Mouse (Mus musculus): Measurements from ENCODE around the gene Fstl4. TPM values are rescaled to one million over a fixed set of nuclear protein-coding genes. Genes with fewer than 3 reads are reported as not detected.

The Fstl4 gene
- polyA plus RNA-seq, 1 experiment from 2014 or later, result 2.6 TPM

GRCm38 (mm10) chr11:53013906-53014305 is 249.5 kb downstream of the Fstl4 start:
- no peak overlapping the region for H3K4me3 ChIP-seq
- WGBS, result 79% methylated on average over 5 of the region's 5 CpGs
- H3K27me3 ChIP-seq (ENCODE audit: insufficient read depth, poor library complexity, severe bottlenecking), result no peaks in the 10 kb centered on the region
- peaks cover 5% of the 10 kb centered on the region; the same call in 1 of the 2 replicates for H3K4me1 ChIP-seq (replicated peaks)
- no peaks in the 10 kb centered on the region for H3K36me3 ChIP-seq
- no peaks in the 10 kb centered on the region for H3K9me3 ChIP-seq
- DNase-seq (ENCODE audit: low spot score), result no peak
- no peak overlapping the region for H3K27ac ChIP-seq

GRCm38 (mm10) chr11:53016358-53017021 is 252.1 kb downstream of the Fstl4 start:
- Histone ChIP-seq H3K9me3 (no peaks in the 10 kb centered on the region), H3K4me1 (replicated peaks) (no peaks in the 10 kb centered on the region), H3K27ac (no peak overlapping the region), H3K27me3 (ENCODE audit: insufficient read depth, poor library complexity, severe bottlenecking) (no peaks in the 10 kb centered on the region), H3K36me3 (no peaks in the 10 kb centered on the region), H3K4me3 (no peak overlapping the region)
- DNase-seq (ENCODE audit: low spot score), result no peak
- 85% methylated on average over 7 of the region's 7 CpGs for WGBS

- Histone ChIP-seq H3K4me3 (no peak overlapping the region), H3K27me3 (ENCODE audit: insufficient read depth, poor library complexity, severe bottlenecking) (no peaks in the 10 kb centered on the region), H3K4me1 (replicated peaks) (peaks cover 5% of the 10 kb centered on the region), H3K36me3 (no peaks in the 10 kb centered on the region), H3K9me3 (no peaks in the 10 kb centered on the region), H3K27ac (no peak overlapping the region)
- no peak for DNase-seq (ENCODE audit: low spot score)
- WGBS, result 86% methylated on average over 3 of the region's 3 CpGs
These were observed 255.1 kb downstream of the Fstl4 start for GRCm38 (mm10) chr11:53019509-53019908.

- H3K9me3 ChIP-seq, result no peaks in the 10 kb centered on the region
- 59% methylated on average over 6 of the region's 6 CpGs for whole genome bisulfite sequencing
- no peak for DNase-seq (ENCODE audit: low spot score)
These were observed 260.0 kb downstream of the Fstl4 start for GRCm38 (mm10) chr11:53024403-53024802.

GRCm38 (mm10) chr11:53025686-53026085 is 261.3 kb downstream of the Fstl4 start:
- no peak overlapping the region for H3K4me3 ChIP-seq
- no peaks in the 10 kb centered on the region for H3K36me3 ChIP-seq
- WGBS, result 94% methylated on average over 6 of the region's 6 CpGs
- H3K9me3 ChIP-seq, result no peaks in the 10 kb centered on the region
- H3K27ac ChIP-seq, result no peak overlapping the region
- H3K27me3 ChIP-seq (ENCODE audit: insufficient read depth, poor library complexity, severe bottlenecking), result no peaks in the 10 kb centered on the region
- DNase-seq (ENCODE audit: low spot score), result no peak
- peaks cover 6% of the 10 kb centered on the region for H3K4me1 ChIP-seq (replicated peaks)

More at GRCm38 (mm10) chr11:53024403-53024802, 260.0 kb downstream of the Fstl4 start:
- Histone ChIP-seq H3K27me3 (ENCODE audit: insufficient read depth, poor library complexity, severe bottlenecking) (no peaks in the 10 kb centered on the region), H3K27ac (no peak overlapping the region), H3K36me3 (no peaks in the 10 kb centered on the region), H3K4me3 (no peak overlapping the region), H3K4me1 (replicated peaks) (peaks cover 6% of the 10 kb centered on the region)

GRCm38 (mm10) chr11:53028421-53029168 is 264.2 kb downstream of the Fstl4 start:
- H3K27me3 ChIP-seq (ENCODE audit: insufficient read depth, poor library complexity, severe bottlenecking), result no peaks in the 10 kb centered on the region

GRCm38 (mm10) chr11:53031777-53032176 is 267.3 kb downstream of the Fstl4 start:
- DNase-seq (ENCODE audit: low spot score), result no peak
- Histone ChIP-seq H3K36me3 (no peaks in the 10 kb centered on the region), H3K4me1 (replicated peaks) (no peaks in the 10 kb centered on the region), H3K27ac (no peak overlapping the region; the same call in 1 of the 2 replicates), H3K9me3 (no peaks in the 10 kb centered on the region), H3K4me3 (no peak overlapping the region), H3K27me3 (ENCODE audit: insufficient read depth, poor library complexity, severe bottlenecking) (no peaks in the 10 kb centered on the region)
- WGBS, result 93% methylated on average over 4 of the region's 4 CpGs

More at GRCm38 (mm10) chr11:53028421-53029168, 264.2 kb downstream of the Fstl4 start:
- Histone ChIP-seq H3K27ac (no peak overlapping the region), H3K4me3 (no peak overlapping the region), H3K4me1 (replicated peaks) (peaks cover 6% of the 10 kb centered on the region), H3K36me3 (no peaks in the 10 kb centered on the region), H3K9me3 (no peaks in the 10 kb centered on the region)
- no peak for DNase-seq (ENCODE audit: low spot score)
- 77% methylated on average over 7 of the region's 7 CpGs for WGBS

- H3K9me3 ChIP-seq, result no peaks in the 10 kb centered on the region
- H3K36me3 ChIP-seq, result no peaks in the 10 kb centered on the region
- H3K4me1 ChIP-seq (replicated peaks), result no peaks in the 10 kb centered on the region
- no peak overlapping the region for H3K4me3 ChIP-seq
- no peak overlapping the region; the same call in 1 of the 2 replicates for H3K27ac ChIP-seq
- 29% methylated on average over 4 of the region's 4 CpGs for WGBS
- peak; percentile 85 for DNase-seq (ENCODE audit: low spot score)
- H3K27me3 ChIP-seq (ENCODE audit: insufficient read depth, poor library complexity, severe bottlenecking), result no peaks in the 10 kb centered on the region
These were observed 267.9 kb downstream of the Fstl4 start for GRCm38 (mm10) chr11:53032336-53032735.

GRCm38 (mm10) chr11:53035414-53035813 is 271.0 kb downstream of the Fstl4 start:
- H3K27me3 ChIP-seq (ENCODE audit: insufficient read depth, poor library complexity, severe bottlenecking), result no peaks in the 10 kb centered on the region
- H3K27ac ChIP-seq, result no peak overlapping the region
- H3K4me1 ChIP-seq (replicated peaks), result no peaks in the 10 kb centered on the region
- no peak for DNase-seq (ENCODE audit: low spot score)
- H3K4me3 ChIP-seq, result no peak overlapping the region
- H3K36me3 ChIP-seq, result no peaks in the 10 kb centered on the region
- no peaks in the 10 kb centered on the region for H3K9me3 ChIP-seq
- WGBS, result 82% methylated on average over 7 of the region's 7 CpGs

GRCm38 (mm10) chr11:53046850-53047249 is 282.4 kb downstream of the Fstl4 start:
- no peaks in the 10 kb centered on the region for H3K36me3 ChIP-seq
- H3K9me3 ChIP-seq, result no peaks in the 10 kb centered on the region
- peaks cover 26% of the 10 kb centered on the region for H3K4me1 ChIP-seq (replicated peaks)
- H3K27me3 ChIP-seq (ENCODE audit: insufficient read depth, poor library complexity, severe bottlenecking), result no peaks in the 10 kb centered on the region
- WGBS, result 49% methylated on average over 6 of the region's 6 CpGs
- H3K27ac ChIP-seq, result 0 out of 2 replicates have a peak overlapping the region, but pooled peaks have one; percentile 23
- H3K4me3 ChIP-seq, result no peak overlapping the region
- DNase-seq (ENCODE audit: low spot score), result no peak

- DNase-seq (ENCODE audit: low spot score), result no peak
- Histone ChIP-seq H3K27me3 (ENCODE audit: insufficient read depth, poor library complexity, severe bottlenecking) (no peaks in the 10 kb centered on the region; the same call in 1 of the 2 replicates), H3K27ac (no peak overlapping the region), H3K4me1 (replicated peaks) (peaks cover 19% of the 10 kb centered on the region), H3K4me3 (no peak overlapping the region), H3K9me3 (no peaks in the 10 kb centered on the region), H3K36me3 (no peaks in the 10 kb centered on the region)
- WGBS, result 72% methylated on average over 5 of the region's 5 CpGs
These were observed 289.7 kb downstream of the Fstl4 start for GRCm38 (mm10) chr11:53054151-53054550.

- DNase-seq (ENCODE audit: low spot score), result no peak
- Histone ChIP-seq H3K36me3 (no peaks in the 10 kb centered on the region), H3K9me3 (no peaks in the 10 kb centered on the region), H3K4me1 (replicated peaks) (peaks cover 12% of the 10 kb centered on the region), H3K4me3 (no peak overlapping the region), H3K27ac (no peak overlapping the region), H3K27me3 (ENCODE audit: insufficient read depth, poor library complexity, severe bottlenecking) (no peaks in the 10 kb centered on the region; the same call in 1 of the 2 replicates)
- 88% methylated on average over 6 of the region's 6 CpGs for WGBS
These were observed 291.5 kb downstream of the Fstl4 start for GRCm38 (mm10) chr11:53055896-53056295.

GRCm38 (mm10) chr11:53056781-53057180 is 292.3 kb downstream of the Fstl4 start:
- Histone ChIP-seq H3K36me3 (no peaks in the 10 kb centered on the region), H3K27me3 (ENCODE audit: insufficient read depth, poor library complexity, severe bottlenecking) (no peaks in the 10 kb centered on the region; the same call in 1 of the 2 replicates), H3K9me3 (no peaks in the 10 kb centered on the region), H3K27ac (no peak overlapping the region), H3K4me1 (replicated peaks) (peaks cover 12% of the 10 kb centered on the region), H3K4me3 (no peak overlapping the region)
- WGBS, result 83% methylated on average over 6 of the region's 6 CpGs
- DNase-seq (ENCODE audit: low spot score), result no peak
